Mouse (Mus musculus) bone marrow macrophage, adult 2 months (primary cell): ENCODE results near the gene Bbc3.

ENCODE experiments used
- CTCF ChIP-seq: IDR thresholded peaks from 2 replicates; pipeline ENCODE4 v1.5.1; 2012; ENCODE audit warnings: low read depth, mild to moderate bottlenecking, low read length, moderate library complexity
- POLR2A ChIP-seq: IDR thresholded peaks from 2 replicates; pipeline ENCODE4 v1.6.1; 2012; ENCODE audit warnings: mild to moderate bottlenecking, low read depth, low read length, borderline replicate concordance

- TF ChIP-seq CTCF: no peak
- TF ChIP-seq POLR2A: no peak
These were observed 41.8 kb downstream of the Bbc3 start for GRCm38 (mm10) chr7:16349999-16350398.
